Mouse (Mus musculus) right cerebral cortex, postnatal 36 days (tissue): ENCODE data around the gene Lrrc28.

Experiments used
- DNase-seq, 2 experiments: peaks; one replicate each; pipeline ENCODE4 v3.0.0; 2022; ENCODE audit warnings: low spot score in 2 of 2, mixed read lengths in 1 of 2

Gene Lrrc28

GRCm38 (mm10) chr7:67645681-67646014 is 580 bp upstream of the Lrrc28 start:
- no peak for DNase-seq

- no peak for DNase-seq
These were observed 777 bp downstream of the Lrrc28 start for GRCm38 (mm10) chr7:67644291-67644690.

- DNase-seq: no peak
These were observed 2.1 kb downstream of the Lrrc28 start for GRCm38 (mm10) chr7:67642955-67643354.

DNA sequence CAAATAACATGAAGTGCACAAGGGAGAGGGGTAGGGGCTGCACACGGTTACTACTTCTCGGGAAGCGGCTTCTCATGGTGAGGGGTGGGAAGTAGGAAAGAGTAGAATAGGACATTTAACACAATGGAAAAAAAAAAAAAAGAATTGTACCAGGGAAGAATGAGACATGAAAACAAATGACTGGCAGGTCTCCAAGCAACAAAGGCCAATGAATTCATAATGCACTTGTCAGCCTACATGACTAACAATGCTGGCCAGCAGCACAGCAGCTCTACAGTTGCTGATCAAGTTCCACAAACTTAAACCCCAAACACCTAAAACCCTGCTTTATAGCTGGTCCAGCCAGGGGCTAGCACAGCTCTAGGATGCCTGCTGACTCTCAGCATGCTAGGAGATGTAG is 6.1 kb downstream of the Lrrc28 start:
- DNase-seq: no peak

- no peak for DNase-seq
These were observed 8.9 kb downstream of the Lrrc28 start for GRCm38 (mm10) chr7:67636161-67636560.

GRCm38 (mm10) chr7:67634210-67634609 is 10.9 kb downstream of the Lrrc28 start:
- no peak for DNase-seq

GRCm38 (mm10) chr7:67632380-67632779 is 12.7 kb downstream of the Lrrc28 start:
- DNase-seq: no peak

DNA sequence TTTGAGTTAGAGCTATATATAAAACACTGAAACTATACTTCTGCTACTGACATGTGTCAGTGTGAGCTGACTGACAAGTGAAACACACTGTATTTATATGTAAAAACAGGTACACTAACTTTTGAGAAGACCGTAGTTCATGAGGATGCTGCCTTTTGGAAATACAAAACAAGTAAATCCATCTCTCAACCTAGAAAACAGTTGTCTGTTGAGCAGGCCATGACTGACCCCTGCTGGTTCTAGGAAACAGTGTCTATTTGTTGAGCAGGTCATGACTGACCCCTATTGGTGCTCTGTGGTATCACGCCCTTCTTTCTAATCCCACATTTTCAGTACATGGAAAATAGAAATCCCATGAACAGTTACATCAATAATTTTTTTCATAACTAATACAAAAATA is 14.3 kb downstream of the Lrrc28 start:
- DNase-seq: peak; percentile 54 to 69

- DNase-seq: no peak
These were observed 15.4 kb downstream of the Lrrc28 start for GRCm38 (mm10) chr7:67629681-67630080.

- DNase-seq: no peak
These were observed 18.4 kb downstream of the Lrrc28 start for GRCm38 (mm10) chr7:67626671-67627070.

DNA sequence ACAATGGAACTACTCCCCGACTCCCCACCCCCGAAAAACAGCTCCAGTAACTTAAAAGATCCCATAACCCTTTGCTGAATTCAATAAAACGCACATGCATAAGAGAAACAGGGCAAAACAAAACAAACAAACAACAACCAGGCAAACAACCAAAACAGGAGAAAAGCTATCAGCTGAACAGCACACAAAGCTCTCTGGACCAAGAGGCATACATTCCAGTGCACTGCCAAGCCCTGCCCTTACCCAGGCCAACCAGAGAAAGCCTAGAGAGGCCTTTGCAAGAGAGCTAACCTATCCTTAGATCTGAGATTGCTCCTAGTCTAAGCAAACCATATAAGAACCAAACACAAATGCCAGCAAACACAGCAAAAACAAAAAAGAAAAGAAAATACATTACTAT is 22.9 kb downstream of the Lrrc28 start:
- DNase-seq: no peak

DNA sequence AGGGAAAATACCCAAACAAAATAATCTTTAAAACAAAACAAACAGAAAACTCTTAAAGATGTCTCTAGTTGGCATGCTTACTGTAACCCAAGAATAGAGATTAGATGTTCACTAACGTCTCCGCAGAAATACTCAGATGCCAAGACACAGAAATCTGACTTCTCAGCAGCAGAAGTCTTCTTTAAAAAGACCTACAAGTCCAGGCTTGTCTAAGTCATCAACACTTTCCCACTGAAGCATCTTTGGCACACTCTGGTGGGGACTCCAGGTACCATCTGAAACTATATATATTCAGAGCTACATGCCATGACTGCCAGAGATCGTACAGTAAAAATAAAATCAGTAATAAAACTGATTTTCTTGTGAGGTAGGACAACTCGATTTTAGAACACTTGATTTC is 25.2 kb downstream of the Lrrc28 start:
- DNase-seq: peak in 1 of 2 experiments; percentile 30

- no peak for DNase-seq
These were observed 26.8 kb downstream of the Lrrc28 start for GRCm38 (mm10) chr7:67618316-67618715.

DNA sequence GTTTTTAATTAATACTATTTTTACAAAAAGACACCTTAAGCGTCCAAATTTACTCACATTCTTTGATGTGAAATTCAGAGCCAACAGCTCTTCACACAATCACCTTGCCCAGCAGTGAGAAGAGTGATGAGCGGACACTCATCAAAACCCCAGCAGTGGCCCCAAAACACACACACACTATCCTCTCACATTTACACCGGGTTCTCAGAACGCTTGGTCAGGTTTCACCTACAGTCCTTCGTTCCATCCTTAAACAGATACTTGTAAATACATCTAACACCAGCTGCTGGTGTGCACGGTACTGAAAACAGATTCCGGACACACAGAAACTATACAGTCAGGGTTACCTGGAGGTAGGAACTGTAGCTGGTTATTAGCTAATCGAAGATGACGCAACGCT is 27.4 kb downstream of the Lrrc28 start:
- DNase-seq: no peak

GRCm38 (mm10) chr7:67616890-67617289 is 28.2 kb downstream of the Lrrc28 start:
- DNase-seq: no peak

DNA sequence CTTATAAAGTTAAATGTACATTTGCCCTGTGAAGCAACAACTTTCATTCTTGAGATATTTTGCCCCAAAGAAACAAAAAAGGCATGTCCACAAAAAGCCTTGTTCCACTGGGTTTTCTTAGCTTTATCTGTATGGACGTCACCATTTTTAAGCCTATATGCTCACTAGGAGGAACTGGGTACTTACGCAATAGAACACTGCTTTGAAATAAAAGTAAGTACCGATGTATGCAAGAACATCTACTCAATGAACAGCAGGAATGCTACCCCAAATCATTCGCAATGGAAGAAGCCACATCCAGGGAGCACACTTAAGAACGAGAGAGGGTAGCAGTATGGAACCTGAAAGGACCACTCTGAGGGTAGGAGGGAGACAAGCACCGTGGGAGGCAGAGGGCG is 30.6 kb downstream of the Lrrc28 start:
- DNase-seq: no peak

DNA sequence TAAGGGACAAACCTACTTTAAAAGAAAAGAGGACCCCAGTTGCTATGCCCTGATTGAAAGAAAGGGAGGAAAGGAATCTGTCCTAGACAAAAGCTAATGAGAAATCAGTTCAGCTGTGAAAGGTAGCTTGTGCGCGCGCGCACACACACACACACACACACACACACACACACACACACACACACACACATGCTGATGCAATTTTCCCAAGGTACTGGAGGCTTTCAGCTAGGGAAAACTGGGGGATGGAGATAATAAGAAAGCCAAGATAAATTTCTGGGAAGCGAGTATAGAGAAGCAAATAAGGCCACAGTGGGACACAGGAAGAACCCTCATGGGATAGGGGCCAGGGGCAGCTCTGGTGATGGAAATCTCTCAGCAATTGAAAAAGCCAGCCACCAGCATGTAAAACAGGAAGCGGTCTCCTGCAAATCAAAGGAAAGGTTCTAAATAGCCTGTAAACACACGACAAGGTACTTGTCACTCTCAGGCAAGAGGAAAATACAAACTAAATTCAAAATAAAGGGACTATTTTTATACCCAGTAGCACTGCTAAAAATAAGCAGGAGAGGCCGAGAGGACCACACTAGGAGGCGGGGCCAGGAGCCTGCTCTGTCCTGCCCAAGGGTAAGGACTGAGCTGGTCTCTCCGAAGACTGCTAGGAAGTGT is 31.1 kb downstream of the Lrrc28 start:
- no peak for DNase-seq

GRCm38 (mm10) chr7:67608348-67609024 is 36.6 kb downstream of the Lrrc28 start:
- DNase-seq: no peak

DNA sequence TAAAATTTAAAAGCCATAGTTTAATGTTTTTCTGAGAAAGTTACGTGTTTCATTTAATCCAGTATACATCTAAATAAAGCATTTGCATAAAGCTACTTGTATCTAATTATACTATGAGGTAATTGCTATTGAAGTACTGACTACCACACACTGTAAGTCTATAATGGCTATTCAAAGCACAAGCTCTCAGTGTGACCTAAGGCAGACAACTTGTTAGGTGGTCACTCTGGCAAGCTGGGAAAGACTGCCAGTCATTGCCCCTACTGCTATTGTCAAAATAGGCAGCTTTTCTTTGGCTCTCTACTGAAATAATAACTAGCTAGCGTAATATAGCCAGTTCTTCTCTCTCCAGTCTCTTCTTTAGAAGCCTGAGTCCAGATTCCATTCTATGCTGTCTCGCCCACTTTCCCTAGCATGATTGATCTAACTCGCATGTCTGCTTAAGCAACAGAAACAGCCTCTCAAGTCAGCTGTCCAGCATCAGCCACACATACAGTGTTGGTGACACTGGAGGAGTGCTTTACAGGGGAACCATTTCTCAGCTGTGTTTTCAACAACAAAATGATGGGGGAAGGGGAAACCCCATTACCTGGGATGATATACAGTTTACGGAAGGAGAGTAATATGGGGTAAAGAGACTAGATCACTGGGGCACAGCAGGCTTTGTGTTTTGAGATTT is 37.3 kb downstream of the Lrrc28 start:
- no peak for DNase-seq

GRCm38 (mm10) chr7:67606250-67606649 is 38.8 kb downstream of the Lrrc28 start:
- no peak for DNase-seq

DNA sequence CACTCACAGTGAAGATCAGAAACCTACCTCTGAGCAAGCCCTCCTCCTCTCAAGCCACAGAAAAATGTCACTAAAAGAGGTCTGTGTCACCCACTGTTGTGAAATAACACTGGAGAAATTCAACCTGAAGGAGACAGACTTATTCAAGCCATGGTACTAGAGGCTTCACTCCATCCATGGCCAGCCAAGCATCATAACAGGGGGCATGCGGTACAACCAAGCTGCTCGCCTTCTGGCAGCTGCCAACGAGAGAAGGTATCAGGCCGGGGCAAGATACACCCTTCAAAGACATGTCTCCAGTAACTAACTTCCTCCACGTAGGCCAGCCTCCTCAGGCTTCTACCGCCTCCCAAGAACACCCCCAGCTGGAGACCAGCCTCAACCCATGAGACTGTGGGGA is 40.0 kb downstream of the Lrrc28 start:
- no peak for DNase-seq

GRCm38 (mm10) chr7:67598050-67598449 is 47.0 kb downstream of the Lrrc28 start:
- peak; percentile 67 to 74 for DNase-seq

GRCm38 (mm10) chr7:67596961-67597360 is 48.1 kb downstream of the Lrrc28 start:
- no peak for DNase-seq
